Mouse (Mus musculus): Measurements from ENCODE around the gene Gse1.

GRCm38 (mm10) chr8:120462119-120462551 is 233.9 kb downstream of the Gse1 start:
- TF ChIP-seq POLR2A (IDR thresholded peaks at IDR 0.05; ENCODE audit: borderline replicate concordance, control insufficient read depth, low read depth, low read length) (no peak), CTCF (IDR thresholded peaks at IDR 0.05; ENCODE audit: control insufficient read depth, insufficient read depth, low read length) (no peak)
